Mouse (Mus musculus): ENCODE data around the gene Abcb10.
"Not testable (repeated sequence)": the region's sequence is repeated elsewhere in the genome, so short reads cannot be mapped to it uniquely, and the experiment has no call there.

The Abcb10 gene

DNA sequence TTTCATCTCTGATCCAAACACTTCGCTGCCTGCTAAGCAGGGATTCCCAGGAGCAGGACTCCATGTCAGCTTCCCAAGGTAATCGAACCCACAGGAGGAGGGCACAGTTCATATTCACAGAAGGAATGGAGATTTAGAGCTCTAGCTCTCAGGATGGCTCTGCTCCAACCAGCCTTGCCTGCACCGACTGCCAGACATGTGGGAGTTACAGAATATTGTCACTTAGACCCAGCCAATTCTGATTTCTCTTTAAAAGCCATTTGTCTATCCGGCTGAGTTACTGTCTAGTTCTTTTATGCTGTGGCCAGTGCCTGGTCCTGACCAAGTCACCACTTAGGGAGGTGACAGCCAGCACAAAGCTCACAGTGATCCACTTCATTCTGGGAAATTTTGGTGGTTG lies 1.2 kb downstream of the Abcb10 start:
- in situ Hi-C loops (cut with MboI, MseI) = no loop called here

DNA sequence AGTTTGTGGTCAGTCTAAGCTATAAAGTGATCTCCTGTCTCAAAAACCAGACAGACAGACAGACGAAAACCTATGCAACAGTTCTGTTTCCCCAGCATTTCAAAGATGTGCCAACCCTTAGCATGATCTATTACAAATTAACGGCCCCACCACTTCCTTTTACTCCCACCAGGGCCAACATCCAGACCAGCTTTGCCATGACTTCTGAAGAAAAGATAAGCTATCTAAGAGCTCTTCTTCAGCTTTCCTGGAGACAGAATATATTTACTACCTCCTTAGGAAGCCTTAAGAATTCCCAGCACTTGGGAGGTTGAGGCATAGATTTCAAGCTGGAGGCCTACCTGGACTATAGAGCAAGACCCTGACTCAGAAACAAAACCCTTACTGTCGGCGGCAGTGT lies 2.7 kb downstream of the Abcb10 start:
- in situ Hi-C loops (cut with MboI, MseI) = no loop called here

DNA sequence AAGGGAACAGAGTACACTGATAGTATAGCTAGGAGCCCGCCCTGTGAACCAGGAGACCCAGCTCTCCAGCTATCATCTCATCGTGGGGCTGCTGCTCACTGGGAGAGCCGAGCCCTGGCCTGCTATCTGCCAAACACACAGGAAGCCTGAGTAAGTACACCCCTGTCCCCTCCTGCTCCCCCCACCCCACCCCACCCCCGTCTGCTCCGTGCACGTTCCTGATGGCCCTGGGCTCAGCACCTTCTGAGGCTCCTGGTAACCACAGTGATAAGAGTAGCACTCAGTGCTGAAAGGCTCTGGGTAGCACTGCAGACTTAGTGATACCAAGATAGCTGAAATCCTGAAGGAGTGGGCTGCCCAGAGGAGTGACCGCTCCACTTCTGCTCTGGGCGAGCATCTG lies 4.0 kb downstream of the Abcb10 start:
- in situ Hi-C loops (cut with MboI, MseI) = no loop called here

DNA sequence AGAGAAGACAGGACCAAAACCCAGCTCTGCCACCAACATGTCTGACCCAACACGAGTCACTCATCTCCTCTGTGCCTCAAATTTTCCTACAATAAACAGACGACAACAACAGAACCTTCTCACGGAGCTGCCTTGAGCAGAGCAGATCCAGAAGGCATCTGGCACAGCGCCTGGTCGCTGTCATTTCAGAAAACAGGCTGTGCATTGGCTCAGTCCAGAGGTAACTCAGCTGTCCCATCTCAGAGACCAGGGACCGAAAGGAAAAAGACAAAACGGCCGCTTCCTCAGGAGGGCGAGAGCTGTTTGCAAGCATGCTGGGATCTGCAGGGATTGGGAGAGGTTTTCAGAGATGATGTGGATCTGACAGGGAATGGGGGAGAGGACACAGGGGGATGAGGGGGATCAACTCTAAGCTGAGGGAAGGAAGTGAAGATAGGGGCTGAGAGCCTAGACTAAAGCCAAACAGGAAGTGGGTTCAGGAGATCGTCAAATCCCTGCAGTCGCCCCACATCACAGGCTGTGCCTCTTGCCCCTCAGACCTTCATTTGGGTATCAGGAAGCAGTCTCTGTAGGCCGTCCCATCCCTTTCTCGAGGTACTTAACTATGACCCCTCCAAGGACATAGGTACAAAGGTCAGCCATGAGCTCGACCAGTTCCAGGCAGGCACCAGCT lies 4.6 kb downstream of the Abcb10 start:
- in situ Hi-C loops (cut with MboI, MseI) = no loop called here

DNA sequence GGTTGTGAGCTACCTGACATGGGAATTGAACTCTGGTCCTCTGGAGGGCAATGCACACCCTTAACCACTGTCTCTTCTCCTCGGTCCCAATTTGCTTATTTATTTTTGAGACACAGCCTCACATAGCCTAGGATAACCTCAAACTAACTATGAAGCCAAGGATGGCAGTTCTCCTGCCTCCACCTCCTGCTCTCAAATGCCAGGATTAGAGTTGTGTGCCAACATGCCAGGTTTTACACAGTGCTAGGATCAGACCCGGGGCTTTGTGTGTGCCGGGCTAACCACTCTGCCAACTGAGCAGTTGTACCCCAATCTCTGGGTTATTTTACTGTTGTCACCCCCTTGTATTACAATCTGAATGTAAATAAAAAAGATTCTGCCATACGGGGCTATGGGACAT lies 5.4 kb downstream of the Abcb10 start:
- in situ Hi-C loops (cut with MboI, MseI) = no loop called here

DNA sequence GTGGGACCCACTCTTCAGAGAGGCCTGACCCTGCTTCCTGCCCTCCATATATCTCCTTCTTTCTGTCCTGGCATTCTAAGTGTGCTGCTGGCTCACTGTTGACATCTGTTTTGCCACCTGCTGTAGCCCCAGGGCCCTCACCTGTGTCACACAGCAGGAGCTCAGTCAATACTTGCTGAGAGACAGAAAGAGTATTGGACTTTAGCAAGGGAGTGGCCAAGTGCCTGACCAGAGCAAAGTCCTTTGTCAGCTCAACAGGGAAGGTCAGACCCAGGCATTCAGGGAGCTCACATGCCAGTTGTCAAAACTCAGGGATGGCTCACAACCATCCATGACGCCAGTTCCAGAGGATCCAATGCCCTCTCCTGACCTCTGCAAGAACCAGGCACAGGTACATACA lies 9.4 kb downstream of the Abcb10 start:
- in situ Hi-C loops (cut with MboI, MseI) = no loop called here

DNA sequence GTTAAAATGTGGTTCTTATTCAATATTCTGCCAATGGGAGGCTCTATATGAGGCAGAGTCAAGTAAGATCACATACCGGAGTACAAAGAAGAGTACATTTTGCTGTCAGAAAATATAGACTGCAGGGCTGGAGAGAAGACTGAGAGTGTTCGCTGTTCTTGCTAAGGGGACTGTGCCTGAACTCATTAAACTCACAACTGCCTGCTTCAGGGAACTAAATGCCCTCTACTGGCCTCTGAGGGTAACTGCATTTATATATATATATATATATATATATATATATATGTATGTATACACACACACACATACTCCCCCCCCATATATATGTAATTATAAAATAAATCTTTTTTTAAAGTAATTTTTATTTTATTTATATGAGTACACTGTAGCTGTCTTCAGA lies 16.0 kb downstream of the Abcb10 start:
- in situ Hi-C loops (cut with MboI, MseI) = no loop called here

DNA sequence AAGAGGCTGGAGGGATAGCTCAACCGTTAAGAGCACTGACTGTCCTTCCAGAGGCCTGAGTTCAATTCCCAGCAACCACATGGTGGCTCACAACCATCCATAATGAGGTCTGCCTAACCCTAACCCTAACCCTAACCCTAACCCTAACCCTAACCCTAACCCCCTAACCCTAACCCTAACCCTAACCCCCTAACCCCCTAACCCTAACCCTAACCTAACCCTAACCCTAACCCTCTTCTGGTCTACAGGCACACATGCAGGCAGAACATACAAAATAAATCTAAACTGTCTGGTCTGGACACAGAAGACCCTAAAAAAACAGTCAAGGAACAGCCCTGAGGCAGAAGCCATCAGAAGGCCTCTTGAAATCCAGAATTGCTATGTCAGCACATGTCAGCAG lies 21.6 kb downstream of the Abcb10 start:
- in situ Hi-C loops (cut with MboI, MseI) = no loop called here

DNA sequence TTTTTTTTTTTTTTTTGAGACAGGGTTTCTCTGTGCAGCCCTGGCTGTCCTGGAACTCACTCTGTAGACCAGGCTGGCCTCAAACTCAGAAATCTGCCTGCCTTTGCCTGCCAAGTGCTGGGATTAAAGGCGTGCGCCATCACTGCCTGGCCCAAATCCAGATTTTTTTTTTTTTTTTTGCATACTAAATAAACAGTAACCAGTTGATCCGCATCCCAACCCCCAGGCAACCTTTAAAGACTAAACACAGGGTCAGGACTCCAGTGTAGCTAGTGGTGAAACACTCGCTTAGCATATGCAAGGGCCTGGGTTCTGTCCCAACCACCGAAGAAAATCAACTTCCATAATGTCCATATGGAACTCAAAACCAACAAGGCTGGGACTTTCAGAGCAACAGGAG lies 22.4 kb downstream of the Abcb10 start:
- in situ Hi-C loops (cut with MboI, MseI) = not testable (repeated sequence)

DNA sequence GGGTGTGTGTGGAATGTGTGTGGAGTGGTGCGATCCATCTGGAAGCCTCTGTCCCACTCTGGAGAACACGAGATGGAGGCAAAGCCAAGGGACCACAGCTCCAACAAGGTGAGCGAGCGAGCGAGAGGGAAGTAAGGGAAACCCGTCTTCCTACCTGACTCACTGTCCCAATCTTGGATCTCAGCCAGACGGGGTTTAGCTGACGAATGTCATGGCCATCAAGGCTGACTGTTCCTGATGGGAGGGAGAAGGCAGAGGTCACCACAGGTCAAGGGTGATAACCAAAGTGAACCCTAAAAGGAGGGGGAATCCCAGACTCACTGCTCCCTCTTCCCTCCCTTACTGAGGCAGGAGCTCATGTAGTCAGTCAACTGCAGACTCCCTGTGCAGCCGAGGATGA lies 22.9 kb downstream of the Abcb10 start:
- in situ Hi-C loops (cut with MboI, MseI) = no loop called here

DNA sequence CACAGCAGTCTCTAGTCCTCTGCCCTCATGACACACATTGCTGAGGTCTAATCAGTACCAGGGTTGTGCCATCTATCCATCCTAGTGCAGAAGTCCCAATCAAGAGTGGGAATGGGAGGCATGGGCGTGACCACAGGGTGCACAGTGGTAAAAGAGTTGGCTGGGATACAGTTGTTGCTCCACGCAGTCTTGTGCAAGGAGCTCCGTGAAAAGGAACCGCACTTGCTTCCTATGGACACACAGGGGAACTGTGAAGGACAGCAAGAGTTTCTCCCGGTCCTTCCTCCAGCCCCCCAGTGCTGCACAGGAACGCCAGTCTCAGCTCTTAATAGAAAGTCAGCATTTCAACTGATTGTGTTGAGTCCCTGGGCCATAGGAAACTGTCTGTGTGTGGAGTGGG lies 23.4 kb downstream of the Abcb10 start:
- in situ Hi-C loops (cut with MboI, MseI) = no loop called here

DNA sequence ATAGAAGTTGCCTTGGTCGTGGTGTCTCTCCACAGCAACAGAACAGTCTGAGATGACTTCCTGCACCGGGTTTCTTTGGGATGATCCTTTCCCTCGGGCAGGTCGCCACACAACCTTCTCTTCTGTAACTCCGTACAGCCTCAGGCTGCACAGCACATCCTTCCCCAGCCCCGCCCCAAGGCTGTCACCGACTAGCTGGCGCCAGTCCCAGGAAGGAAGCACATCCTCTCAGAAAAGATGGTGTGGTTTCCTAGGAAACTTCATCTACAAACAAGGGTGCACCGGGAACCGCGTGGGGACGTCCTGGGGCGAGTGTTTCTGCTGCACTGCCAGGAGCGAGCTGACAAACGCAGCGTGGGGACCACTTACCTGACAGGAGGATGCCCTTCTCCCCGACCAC lies 24.8 kb downstream of the Abcb10 start:
- in situ Hi-C loops (cut with MboI, MseI) = no loop called here

DNA sequence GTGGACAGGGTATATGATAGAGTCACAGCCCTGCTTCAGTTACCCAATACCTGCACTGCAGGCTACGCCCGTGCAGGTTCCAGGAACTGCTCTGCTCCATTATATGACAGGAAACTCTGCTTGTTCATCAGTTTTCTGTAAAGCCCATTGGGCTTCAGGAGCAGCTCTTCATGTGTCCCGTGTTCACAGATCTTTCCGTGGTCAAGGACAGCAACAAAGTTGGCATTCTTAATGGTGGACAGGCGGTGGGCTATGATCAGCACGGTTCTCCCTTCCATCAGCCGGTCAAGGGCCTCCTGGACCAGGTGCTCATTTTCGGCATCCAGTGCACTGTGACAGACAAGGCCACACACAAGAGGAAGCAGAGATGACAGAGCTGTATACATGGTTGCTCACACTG lies 28.7 kb downstream of the Abcb10 start:
- in situ Hi-C loops (cut with MboI, MseI) = no loop called here

DNA sequence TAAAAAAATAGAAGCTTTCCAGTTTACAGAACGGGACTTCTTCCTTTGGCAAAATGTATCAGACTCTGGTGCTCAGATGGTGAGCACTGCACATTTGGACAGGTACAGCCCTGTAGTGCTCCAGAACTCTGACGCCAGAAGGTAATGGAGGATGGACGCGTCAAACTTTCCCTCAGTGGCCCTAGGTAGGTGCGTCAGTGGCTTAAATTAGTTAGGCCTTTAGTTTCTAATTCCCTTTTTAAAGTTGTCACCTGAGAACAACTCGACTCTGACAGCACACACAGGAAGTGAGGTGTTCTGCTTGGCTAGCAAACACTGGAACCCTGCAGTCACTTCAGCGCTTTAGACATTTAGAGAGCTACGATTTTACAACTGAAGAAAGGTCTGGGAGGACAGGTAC lies 29.2 kb downstream of the Abcb10 start:
- in situ Hi-C loops (cut with MboI, MseI) = no loop called here

DNA sequence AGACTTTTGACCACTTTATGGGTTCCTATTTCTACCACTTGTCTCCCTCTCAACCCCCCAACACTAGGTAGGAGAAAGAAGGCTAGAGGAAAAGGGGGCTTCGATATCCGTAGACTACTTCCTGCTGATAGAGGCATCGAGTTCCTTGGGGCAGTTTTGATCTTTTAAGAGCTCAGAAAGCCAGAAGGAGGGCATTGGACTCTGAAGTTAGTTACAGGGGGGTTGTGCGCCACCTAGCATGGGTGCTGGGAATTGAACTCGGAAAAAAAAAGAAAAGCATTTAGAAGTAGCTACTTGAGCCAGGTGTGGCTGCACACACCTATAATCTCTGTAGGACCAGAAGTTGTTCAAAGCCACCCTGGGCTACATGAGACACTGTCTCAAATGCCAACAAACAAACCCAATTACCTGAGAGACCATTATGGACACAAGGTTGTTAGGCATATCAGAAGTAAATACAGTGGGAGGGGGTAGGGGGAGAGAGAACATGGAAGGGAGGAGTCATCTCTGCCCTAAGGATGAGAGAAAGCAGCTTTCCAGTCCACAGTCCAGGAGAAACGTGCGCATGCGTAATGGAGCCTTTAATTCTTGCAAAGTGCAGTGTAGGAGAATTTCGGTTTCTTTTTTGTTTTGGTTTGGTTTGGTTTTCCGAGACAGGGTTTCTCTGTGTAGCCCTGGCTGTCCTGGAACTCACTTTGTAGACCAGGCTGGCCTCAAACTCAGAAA lies 32.7 kb downstream of the Abcb10 start:
- in situ Hi-C loops (cut with MboI, MseI) = no loop called here

DNA sequence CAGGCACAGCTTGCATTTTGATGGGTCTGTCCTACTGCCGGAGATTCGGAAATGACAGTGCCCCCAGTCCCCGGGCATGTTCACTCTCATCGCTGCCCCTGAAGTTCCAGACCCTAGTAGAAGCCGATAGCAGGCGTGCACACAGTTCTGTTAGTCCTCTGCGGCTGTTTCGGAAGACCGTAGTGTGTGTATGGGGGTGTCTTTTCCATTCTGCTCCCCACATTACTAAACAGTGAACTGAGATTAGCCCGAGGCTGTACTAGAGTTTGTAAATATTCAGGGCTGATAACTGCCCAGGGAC lies 33.3 kb downstream of the Abcb10 start:
- in situ Hi-C loops (cut with MboI, MseI) = loop anchor here (5.0 kb wide), 1 partner anchor 78 kb away; no protein-coding TSS in a partner anchor

DNA sequence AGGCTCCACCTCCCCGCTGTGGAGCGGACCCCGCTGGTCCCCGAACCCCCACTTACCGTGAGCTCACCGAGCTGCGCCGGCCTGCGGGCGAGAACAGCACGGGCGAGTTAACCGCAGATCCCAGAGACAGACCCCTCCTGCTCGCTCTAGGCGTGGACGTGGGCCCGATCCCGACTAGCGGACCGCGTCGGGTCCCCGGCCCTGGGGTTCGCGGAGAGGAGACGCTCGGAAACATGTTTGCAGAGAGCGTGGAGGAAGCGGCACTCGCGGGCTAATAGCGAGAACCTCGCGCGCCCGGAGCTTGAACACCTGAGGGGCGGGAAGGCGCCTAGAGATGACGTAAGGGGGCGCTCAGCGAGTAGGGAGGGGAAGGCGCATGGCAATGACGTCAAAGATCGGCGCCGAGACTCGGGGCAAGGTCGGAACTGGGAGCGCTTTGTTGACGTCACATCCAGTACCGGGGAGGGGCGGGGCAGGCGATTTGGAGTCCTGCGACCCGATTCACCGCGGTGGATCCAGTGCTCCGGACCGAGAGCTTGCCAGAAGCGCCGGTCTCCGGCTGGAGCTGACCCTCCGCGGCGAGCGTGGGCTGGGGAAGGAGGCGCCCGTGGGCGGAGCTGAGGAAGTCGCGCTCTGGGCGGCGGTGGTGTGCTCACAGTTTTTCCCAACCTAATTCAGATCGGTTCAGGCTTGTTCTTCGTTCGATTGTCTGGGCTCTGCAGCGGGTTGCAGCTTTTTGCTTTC lies 33.8 kb downstream of the Abcb10 start, which contains the start of gene Nup133:
Nup133 (minus strand) TSS at position 324 of the 744 bp plus-strand sequence.
- in situ Hi-C loops (cut with MboI, MseI) = loop anchor here (5.0 kb wide), 1 partner anchor 78 kb away; no protein-coding TSS in a partner anchor

DNA sequence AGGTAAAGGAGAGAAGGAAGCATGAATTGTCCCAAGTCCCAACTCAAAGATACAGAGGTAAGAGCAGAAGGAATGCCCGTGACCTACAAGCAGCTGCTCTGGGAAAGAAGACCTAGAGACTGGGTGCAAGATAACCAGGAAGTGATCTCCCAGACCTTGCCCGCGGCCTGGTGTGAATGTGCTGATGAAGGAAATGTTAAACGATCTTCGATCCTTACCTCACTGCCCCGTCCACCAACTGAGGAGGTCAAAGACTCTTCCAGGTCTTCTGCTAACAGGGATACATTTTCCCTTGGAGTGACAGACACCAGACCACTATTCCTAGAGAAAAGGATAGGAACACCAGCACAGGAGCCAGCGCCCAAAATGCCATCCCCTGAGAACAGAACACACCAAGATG lies 53.9 kb downstream of the Abcb10 start:
- in situ Hi-C loops (cut with MboI, MseI) = no loop called here

DNA sequence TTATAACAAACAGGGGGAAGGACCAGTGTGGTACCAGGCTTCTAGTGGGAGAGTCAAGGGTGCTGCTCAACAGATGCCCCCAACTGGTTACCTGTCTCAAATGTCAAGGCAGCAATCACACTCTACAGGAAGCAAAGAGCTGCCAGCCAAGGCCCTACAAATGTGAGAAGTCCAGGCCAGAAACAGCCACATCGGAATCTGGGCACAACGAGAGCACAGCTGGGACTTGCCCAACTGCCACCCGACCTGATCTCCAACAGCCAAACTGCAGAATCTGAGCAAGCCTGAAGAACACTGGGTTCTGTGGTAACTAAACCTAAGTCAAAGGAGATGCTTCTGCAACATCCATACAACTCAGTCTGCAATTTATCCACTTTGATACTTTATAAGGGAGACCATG lies 57.3 kb downstream of the Abcb10 start:
- in situ Hi-C loops (cut with MboI, MseI) = no loop called here

DNA sequence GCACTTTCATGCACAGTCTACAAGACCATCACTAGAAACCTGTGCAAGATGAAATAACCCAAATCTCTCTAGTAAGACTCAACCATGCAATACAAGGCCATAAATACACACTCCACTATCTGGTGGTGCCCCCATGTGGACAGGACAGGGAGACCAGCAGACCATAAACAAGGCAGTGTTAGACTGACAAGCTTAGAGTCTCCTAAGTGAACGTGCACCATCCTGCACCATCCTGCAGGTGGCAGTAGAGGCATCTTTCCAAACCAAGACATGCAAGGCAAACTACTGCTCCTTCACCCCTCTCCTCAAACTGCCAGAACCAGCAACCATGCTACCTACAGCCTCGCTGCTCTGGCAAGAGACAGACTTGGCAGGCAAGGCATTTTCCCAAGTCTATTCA lies 58.2 kb downstream of the Abcb10 start:
- in situ Hi-C loops (cut with MboI, MseI) = no loop called here

DNA sequence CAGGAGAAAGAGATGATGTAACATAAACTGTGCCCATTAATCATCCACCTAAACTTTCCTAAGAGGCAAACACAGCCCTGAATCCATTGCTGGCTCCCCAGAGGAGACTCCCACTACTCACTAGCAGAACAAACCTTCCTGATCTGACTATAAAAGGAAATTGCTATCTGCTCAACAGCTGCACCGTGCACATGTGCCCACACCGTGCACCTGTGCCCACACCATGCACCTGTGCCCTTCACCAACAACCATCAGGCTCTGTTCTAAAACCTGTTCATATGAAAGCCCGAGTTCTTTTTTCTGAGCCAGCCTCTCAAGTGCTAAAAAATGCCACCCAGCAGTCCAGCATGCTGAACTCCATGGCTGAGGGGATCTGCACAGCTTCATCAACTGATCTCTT lies 68.3 kb downstream of the Abcb10 start:
- in situ Hi-C loops (cut with MboI, MseI) = no loop called here

DNA sequence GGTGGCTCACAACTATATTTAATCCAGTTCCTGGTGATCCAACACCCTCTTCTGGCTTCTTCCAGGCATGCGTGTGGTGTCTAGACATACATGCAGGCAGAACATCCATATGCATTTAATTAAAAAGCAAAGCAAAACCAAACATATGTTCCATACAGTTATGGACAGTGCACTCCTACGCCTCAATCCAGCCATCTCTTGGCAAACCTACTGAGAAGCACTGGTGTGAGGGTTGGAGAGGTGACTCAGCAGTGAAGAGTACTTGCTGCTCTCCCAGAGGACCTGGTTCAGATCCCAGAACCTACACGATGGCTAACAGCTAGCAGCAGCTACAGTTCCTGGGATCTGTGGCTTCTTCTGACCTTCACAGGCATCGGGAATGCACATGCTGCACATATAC lies 70.7 kb downstream of the Abcb10 start:
- in situ Hi-C loops (cut with MboI, MseI) = no loop called here

DNA sequence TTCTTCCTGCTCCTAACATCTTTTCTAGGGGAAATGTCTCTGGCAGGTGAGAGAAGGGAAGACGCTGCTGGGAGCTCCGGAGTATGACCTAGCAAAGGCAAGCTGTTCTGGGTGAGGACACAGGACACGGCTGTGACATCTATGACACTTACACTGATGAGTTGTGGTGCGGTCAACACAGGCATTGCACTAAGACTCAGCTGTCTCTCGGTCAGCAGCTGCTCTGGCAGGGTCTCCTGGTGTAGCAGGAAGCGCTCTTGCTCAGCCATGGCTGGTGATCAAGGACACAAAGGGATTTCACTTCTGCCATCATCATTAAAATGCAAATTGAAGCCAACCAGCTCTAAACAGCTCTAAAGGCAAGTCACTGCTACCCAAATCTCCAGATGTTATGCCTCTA lies 75.3 kb downstream of the Abcb10 start:
- in situ Hi-C loops (cut with MboI, MseI) = no loop called here

Measured in regulatory T cell (primary cell).